Mouse (Mus musculus) hindbrain, embryonic 13.5 days (tissue): Measurements from ENCODE around the gene Tubgcp2. TPM values are rescaled to one million over a fixed set of nuclear protein-coding genes. Genes with fewer than 3 reads are reported as not detected.

Source experiments
- ATAC-seq: fragments of 200-750 bp; cut with Nextera tagmentation; 2 replicates; pipeline ENCODE4 v1.8.0; 2017; ENCODE audit warnings: moderate TSS enrichment; ENCODE audit not compliant: low FRiP score
- H3K27ac ChIP-seq: fragments of 300-500 bp; sonication (generic); 2 replicates; pipeline ENCODE4 v1.5.1; 2015; ENCODE audit warnings: inconsistent platforms, mild to moderate bottlenecking, moderate library complexity
- H3K27me3 ChIP-seq: fragments of 300-500 bp; sonication (generic); 2 replicates; pipeline ENCODE4 v1.6.1; 2015; ENCODE audit warnings: mild to moderate bottlenecking, inconsistent platforms
- H3K36me3 ChIP-seq: fragments of 300-500 bp; sonication (generic); 2 replicates; pipeline ENCODE4 v1.6.1; 2015; ENCODE audit warnings: mild to moderate bottlenecking, inconsistent platforms
- H3K4me1 ChIP-seq: fragments of 300-500 bp; sonication (generic); replicated peaks from 2 replicates; pipeline ENCODE4 v1.6.1; 2015; ENCODE audit warnings: inconsistent platforms
- H3K4me2 ChIP-seq: fragments of 300-500 bp; sonication (generic); 2 replicates; pipeline ENCODE4 v1.6.1; 2015; ENCODE audit warnings: inconsistent platforms, mild to moderate bottlenecking, moderate library complexity
- H3K4me3 ChIP-seq: fragments of 300-500 bp; sonication (generic); 2 replicates; pipeline ENCODE4 v1.5.1; 2015; ENCODE audit warnings: mild to moderate bottlenecking, inconsistent platforms
- H3K9ac ChIP-seq: fragments of 300-500 bp; sonication (generic); 2 replicates; pipeline ENCODE4 v1.6.1; 2015; ENCODE audit warnings: mild to moderate bottlenecking, inconsistent platforms
- H3K9me3 ChIP-seq: fragments of 300-500 bp; sonication (generic); 2 replicates; pipeline ENCODE4 v1.6.1; 2016; ENCODE audit warnings: inconsistent platforms
- WGBS: fragments of 180-500 bp; shearing (Covaris S2); methylation state at CpG from one replicate; pipeline ENCODE4 v1.1.7; 2015; 5-methylcytosine and 5-hydroxymethylcytosine counted together
- polyA plus RNA-seq: library from polyadenylated mRNA; unstranded; fragments of >200 nt; fragmentation: Nextera tagmentation; extraction: Ambion mirVana; gene quantifications from 2 replicates; pipeline ENCODE4 v1.2.1, GENCODE M21; 2015

Gene Tubgcp2
- polyA plus RNA-seq = 55.8 and 60.9 TPM in 2 replicates

DNA sequence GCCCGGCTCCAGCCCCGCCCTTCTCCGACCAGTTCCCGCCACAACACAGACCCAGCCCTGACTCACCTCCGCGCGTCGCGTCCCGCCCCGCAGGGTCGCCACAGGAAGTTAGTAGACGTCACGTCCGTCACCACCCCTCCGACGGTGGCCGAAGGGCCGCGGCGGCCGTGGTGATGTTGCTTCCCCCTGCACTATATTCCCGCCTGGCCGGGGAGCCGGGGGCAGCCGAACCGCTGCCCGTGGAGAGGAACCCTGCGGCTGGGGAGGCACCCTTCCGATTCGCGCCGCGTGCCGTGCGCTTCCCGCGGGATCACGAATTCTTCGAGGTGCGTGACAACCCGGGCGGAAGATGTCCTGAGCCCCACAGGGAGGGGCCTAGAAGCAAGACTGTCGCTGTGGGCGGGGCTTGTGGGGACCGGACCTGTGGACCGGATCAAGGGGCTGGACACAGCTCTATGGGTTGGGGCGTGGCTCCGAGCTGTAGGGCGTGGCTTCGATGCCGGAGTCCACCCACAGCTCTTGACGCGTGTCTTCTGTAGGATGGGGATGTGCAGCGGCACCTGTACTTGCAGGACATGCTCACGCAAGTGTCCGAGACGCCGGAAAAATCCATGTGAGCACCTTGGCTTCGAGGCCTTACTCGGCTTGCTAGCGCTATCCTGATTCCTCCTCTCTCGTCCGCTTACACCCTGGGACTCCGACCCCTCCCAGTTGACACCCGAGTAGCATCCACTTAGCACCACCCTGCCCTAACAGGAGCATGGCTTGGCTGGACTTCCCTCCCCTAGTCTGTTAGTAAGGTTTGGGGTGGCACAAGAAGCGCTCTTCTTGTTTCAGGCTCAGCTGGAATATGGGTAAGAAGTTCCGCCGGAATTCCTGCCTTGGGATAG lies at the start of gene Tubgcp2, which contains the start of gene Zfp511:
TSS of gene Tubgcp2 (minus strand) at position 389 of the 890 bp plus-strand sequence.
TSS of gene Zfp511 (plus strand) at position 111 of the 890 bp plus-strand sequence.
- H3K9me3 ChIP-seq = no peaks in the 10 kb centered on the region
- peak within 1 kb of the TSS; percentile 92 for H3K9ac ChIP-seq
- peak; percentile 97 for ATAC-seq
- WGBS = 2% methylated on average over 69 of the region's 69 CpGs
- peak within 1 kb of the TSS; percentile 86 for H3K4me2 ChIP-seq
- no peaks in the 10 kb centered on the region for H3K27me3 ChIP-seq
- peaks cover 47% of the 10 kb centered on the region for H3K36me3 ChIP-seq
- peak within 1 kb of the TSS; percentile 92 for H3K27ac ChIP-seq
- peak within 1 kb of the TSS; percentile 89 for H3K4me3 ChIP-seq
- H3K4me1 ChIP-seq = peaks cover 27% of the 10 kb centered on the region

DNA sequence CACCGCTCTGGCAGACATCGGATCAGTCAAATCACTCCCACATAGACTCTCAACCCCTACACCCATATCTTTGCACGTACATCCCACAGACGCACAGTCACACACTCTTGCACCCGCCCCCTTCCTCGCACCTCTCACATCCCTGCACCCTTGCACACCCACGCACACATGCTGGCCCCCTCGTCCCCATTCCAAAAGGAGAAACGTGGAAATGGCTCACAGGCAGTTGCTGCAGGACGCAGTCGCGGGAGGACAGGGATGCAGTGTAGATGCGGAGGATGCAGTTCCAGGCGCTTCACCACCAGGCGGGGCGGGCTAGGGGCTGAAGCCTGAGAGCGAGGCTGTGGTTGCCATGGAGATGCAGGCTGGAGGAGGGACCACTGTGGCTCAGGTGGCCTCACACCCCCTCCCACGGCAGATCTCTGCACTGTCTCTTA lies 45.8 kb upstream of the Tubgcp2 start, which contains the start of gene Caly:
TSS of gene Caly (minus strand) at position 307 of the 437 bp plus-strand sequence.
- Histone ChIP-seq H3K9ac (peak within 1 kb of the TSS; percentile 83), H3K36me3 (no peaks in the 10 kb centered on the region), H3K27ac (peak within 1 kb of the TSS; percentile 94), H3K9me3 (no peaks in the 10 kb centered on the region), H3K27me3 (peaks cover 6% of the 10 kb centered on the region), H3K4me2 (peak within 1 kb of the TSS; percentile 79), H3K4me3 (peak within 1 kb of the TSS; percentile 47), H3K4me1 (peaks cover 36% of the 10 kb centered on the region)
- peak; percentile 90 for ATAC-seq
- 6% methylated on average over 18 of the region's 18 CpGs for WGBS

- peak; percentile 23 for ATAC-seq
- H3K4me2 ChIP-seq = peak overlapping the region; percentile 79
- H3K27ac ChIP-seq = peak overlapping the region; percentile 94
- H3K27me3 ChIP-seq = peaks cover 6% of the 10 kb centered on the region
- peaks cover 36% of the 10 kb centered on the region for H3K4me1 ChIP-seq
- peak overlapping the region; percentile 47 for H3K4me3 ChIP-seq
- no peaks in the 10 kb centered on the region for H3K9me3 ChIP-seq
- peak overlapping the region; percentile 83 for H3K9ac ChIP-seq
- no peaks in the 10 kb centered on the region for H3K36me3 ChIP-seq
- WGBS = 13% methylated on average over 20 of the region's 20 CpGs
Measured at GRCm38 (mm10) chr7:140081408-140082241, 45.2 kb upstream of the Tubgcp2 start.

- peak; percentile 71 for ATAC-seq
- H3K4me2 ChIP-seq = peak overlapping the region; percentile 79
- H3K4me1 ChIP-seq = peaks cover 36% of the 10 kb centered on the region
Measured at GRCm38 (mm10) chr7:140080503-140081156, 44.2 kb upstream of the Tubgcp2 start.

GRCm38 (mm10) chr7:140078711-140079110 lies 42.2 kb upstream of the Tubgcp2 start:
- peak overlapping the region; percentile 94; the same call in 1 of the 2 replicates for H3K27ac ChIP-seq
- H3K9me3 ChIP-seq = no peaks in the 10 kb centered on the region
- H3K4me3 ChIP-seq = no peak overlapping the region
- peaks cover 4% of the 10 kb centered on the region for H3K36me3 ChIP-seq
- H3K4me1 ChIP-seq = peaks cover 36% of the 10 kb centered on the region
- WGBS = 6% methylated on average over 5 of the region's 5 CpGs
- no peak for ATAC-seq
- H3K9ac ChIP-seq = no peak overlapping the region
- H3K27me3 ChIP-seq = peaks cover 6% of the 10 kb centered on the region
- no peak overlapping the region for H3K4me2 ChIP-seq

More at GRCm38 (mm10) chr7:140080503-140081156, 44.2 kb upstream of the Tubgcp2 start:
- no peaks in the 10 kb centered on the region for H3K36me3 ChIP-seq
- H3K9me3 ChIP-seq = no peaks in the 10 kb centered on the region
- H3K27me3 ChIP-seq = peaks cover 6% of the 10 kb centered on the region
- peak overlapping the region; percentile 94 for H3K27ac ChIP-seq
- peak overlapping the region; percentile 47 for H3K4me3 ChIP-seq
- peak overlapping the region; percentile 83 for H3K9ac ChIP-seq
- 2% methylated on average over 24 of the region's 24 CpGs for WGBS

DNA sequence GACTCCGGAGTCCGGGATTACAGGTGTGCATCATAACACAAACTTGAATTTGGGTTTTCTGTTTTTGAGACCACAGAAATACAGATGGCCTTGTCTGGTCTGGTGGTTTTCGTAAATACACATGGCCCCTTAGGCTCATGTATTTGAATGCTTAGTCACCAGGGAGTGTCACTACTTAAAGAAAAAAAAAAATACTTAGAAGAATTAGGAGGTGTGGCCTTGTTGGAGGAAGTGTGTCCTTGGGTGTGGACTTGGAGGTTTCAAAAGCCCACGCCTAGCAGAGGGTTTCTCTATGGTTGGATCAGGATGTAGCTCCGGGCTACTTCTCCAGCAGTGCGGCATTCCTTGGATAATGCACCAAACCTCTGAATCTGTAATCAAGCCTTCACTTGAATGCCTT lies 41.2 kb upstream of the Tubgcp2 start:
- Histone ChIP-seq H3K9ac (peak overlapping the region; percentile 19; the same call in 1 of the 2 replicates), H3K4me1 (peaks cover 32% of the 10 kb centered on the region), H3K36me3 (peaks cover 14% of the 10 kb centered on the region), H3K9me3 (no peaks in the 10 kb centered on the region), H3K4me2 (no peak overlapping the region), H3K4me3 (no peak overlapping the region), H3K27ac (no peak overlapping the region), H3K27me3 (peaks cover 10% of the 10 kb centered on the region)
- 82% methylated on average over 6 of the region's 6 CpGs for WGBS
- ATAC-seq = no peak

DNA sequence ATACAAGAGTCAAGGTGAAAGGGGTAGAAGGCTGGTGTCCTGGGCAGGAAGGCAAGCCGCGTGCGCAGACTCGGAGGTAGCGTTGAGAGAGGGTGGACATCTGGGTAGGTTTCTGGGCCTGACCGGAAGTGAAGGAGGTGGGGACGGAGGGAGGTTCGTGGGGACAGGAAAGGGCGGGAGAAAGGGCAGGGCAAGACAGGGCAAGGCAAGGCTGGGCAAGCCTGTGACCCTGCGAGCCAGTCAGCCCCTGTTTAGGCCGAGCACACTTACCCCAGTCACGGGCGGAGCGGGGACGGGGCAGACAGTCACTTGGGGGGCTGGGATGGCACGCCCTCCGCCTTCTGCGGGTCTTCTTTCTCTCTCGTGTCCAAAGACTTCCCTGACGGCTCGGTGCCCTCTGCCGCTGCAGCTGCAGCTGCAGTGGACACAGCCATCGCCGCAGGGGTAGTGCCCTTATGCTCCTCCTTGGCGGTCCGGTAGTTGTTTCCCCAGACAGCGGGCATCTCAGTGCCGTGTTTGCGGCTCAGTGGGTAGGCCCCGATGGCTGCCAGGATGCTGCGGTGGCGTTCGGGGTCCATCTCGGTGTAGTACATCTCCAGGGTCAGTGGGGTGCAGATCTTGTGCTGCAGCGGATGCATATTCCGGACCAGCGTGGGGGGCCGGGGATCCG lies 33.7 kb upstream of the Tubgcp2 start:
- H3K4me3 ChIP-seq = peak overlapping the region; percentile 17; the same call in 1 of the 2 replicates
- H3K27me3 ChIP-seq = peaks cover 44% of the 10 kb centered on the region
- H3K9ac ChIP-seq = peak overlapping the region; percentile 26; the same call in 1 of the 2 replicates

GRCm38 (mm10) chr7:140067397-140067796 lies 30.9 kb upstream of the Tubgcp2 start:
- H3K4me3 ChIP-seq = no peak overlapping the region
- H3K27ac ChIP-seq = no peak overlapping the region
- H3K9me3 ChIP-seq = no peaks in the 10 kb centered on the region
- no peak overlapping the region for H3K4me2 ChIP-seq
- peaks cover 51% of the 10 kb centered on the region for H3K27me3 ChIP-seq
- H3K36me3 ChIP-seq = peaks cover 26% of the 10 kb centered on the region
- ATAC-seq = no peak
- H3K9ac ChIP-seq = no peak overlapping the region
- peaks cover 5% of the 10 kb centered on the region; the same call in 1 of the 2 replicates for H3K4me1 ChIP-seq
- 73% methylated on average over 6 of the region's 6 CpGs for WGBS

More for the DNA sequence above, 33.7 kb upstream of the Tubgcp2 start:
- WGBS = 40% methylated on average over 39 of the region's 39 CpGs
- Histone ChIP-seq H3K4me2 (peak overlapping the region; percentile 38), H3K4me1 (no peaks in the 10 kb centered on the region), H3K27ac (no peak overlapping the region), H3K9me3 (no peaks in the 10 kb centered on the region), H3K36me3 (peaks cover 43% of the 10 kb centered on the region)
- no peak for ATAC-seq

DNA sequence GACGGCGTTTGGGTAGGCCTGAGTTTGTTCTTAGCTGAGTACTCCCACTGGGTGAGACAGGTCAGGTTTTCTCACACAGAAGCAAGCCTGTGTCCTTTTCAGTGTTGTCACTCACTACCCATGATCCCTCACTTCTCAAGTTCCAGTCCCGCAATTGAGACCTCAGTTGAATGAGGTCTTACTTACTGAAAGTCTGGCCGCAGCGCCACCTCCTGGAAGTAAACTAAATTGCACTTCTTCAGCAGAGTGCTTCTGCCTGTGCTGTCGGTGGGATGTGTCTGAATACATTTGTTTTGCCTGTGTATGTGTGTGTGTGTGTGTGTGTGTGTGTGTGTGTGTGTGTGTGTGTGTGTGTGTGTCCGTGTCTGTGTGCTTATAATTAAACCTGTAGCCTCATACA lies 26.6 kb upstream of the Tubgcp2 start:
- Histone ChIP-seq H3K27ac (no peak overlapping the region), H3K9me3 (no peaks in the 10 kb centered on the region), H3K27me3 (peaks cover 43% of the 10 kb centered on the region), H3K36me3 (no peaks in the 10 kb centered on the region), H3K4me2 (no peak overlapping the region), H3K9ac (no peak overlapping the region), H3K4me1 (peaks cover 48% of the 10 kb centered on the region), H3K4me3 (no peak overlapping the region)
- 18% methylated on average over 7 of the region's 7 CpGs for WGBS
- ATAC-seq = no peak

DNA sequence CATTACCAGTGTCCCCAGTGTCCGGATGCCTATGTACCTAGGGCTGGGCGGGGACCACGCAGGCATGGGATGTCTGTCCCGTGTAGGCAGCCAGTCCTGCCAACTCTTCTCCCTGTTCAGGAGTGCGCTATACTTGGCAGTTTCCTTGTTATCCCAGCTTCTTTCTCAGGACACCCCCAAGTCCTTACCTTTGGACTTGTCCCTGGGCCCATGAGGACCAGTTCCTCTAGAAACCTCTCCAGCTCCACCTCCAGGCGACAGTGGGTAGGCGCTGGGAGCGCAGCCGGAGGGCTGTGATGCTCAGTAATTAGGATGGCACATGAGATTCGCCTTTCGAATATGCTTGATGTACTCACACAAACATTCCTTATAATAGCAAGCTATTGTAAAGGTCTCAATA lies 25.8 kb upstream of the Tubgcp2 start:
- Histone ChIP-seq H3K9ac (no peak overlapping the region), H3K4me3 (no peak overlapping the region), H3K27me3 (peaks cover 40% of the 10 kb centered on the region), H3K4me2 (peak overlapping the region; percentile 73; the same call in 1 of the 2 replicates), H3K4me1 (peaks cover 56% of the 10 kb centered on the region), H3K9me3 (no peaks in the 10 kb centered on the region), H3K27ac (peak overlapping the region; percentile 14; the same call in 1 of the 2 replicates), H3K36me3 (no peaks in the 10 kb centered on the region)
- ATAC-seq = no peak; the same call in 1 of the 2 replicates
- WGBS = 7% methylated on average over 11 of the region's 11 CpGs

- no peaks in the 10 kb centered on the region for H3K9me3 ChIP-seq
- H3K27me3 ChIP-seq = peaks cover 40% of the 10 kb centered on the region
- peak overlapping the region; percentile 72 for H3K9ac ChIP-seq
- 2% methylated on average over 6 of the region's 6 CpGs for WGBS
- peak overlapping the region; percentile 14; the same call in 1 of the 2 replicates for H3K27ac ChIP-seq
- peak overlapping the region; percentile 36 for H3K4me3 ChIP-seq
- no peaks in the 10 kb centered on the region for H3K36me3 ChIP-seq
- ATAC-seq = no peak
- H3K4me2 ChIP-seq = peak overlapping the region; percentile 73
- peaks cover 60% of the 10 kb centered on the region for H3K4me1 ChIP-seq
Measured at GRCm38 (mm10) chr7:140061832-140062130, 25.3 kb upstream of the Tubgcp2 start.
